Mouse (Mus musculus) limb, embryonic 15.5 days (tissue): ENCODE measurements around the gene Evx2. TPM values are rescaled to one million over a fixed set of nuclear protein-coding genes. Genes with fewer than 3 reads are reported as not detected.
A peak's percentile ranks its signal among the peaks of the same experiment; 100 is the strongest.

Experiments used
- ATAC-seq: fragments of 200-750 bp; cut with Nextera tagmentation; 2 replicates; pipeline ENCODE4 v1.8.0; 2017; ENCODE audit warnings: low read depth, moderate TSS enrichment; ENCODE audit not compliant: insufficient number of reproducible peaks, low FRiP score, low TSS enrichment
- H3K27ac ChIP-seq: fragments of 300-500 bp; sonication (generic); 2 replicates; pipeline ENCODE4 v1.5.1; 2015; ENCODE audit warnings: moderate library complexity, mild to moderate bottlenecking, inconsistent platforms
- H3K27me3 ChIP-seq: fragments of 300-500 bp; sonication (generic); 2 replicates; pipeline ENCODE4 v1.6.1; 2015; ENCODE audit warnings: inconsistent platforms
- H3K36me3 ChIP-seq: fragments of 300-500 bp; sonication (generic); 2 replicates; pipeline ENCODE4 v1.6.1; 2015; ENCODE audit warnings: inconsistent platforms
- H3K4me1 ChIP-seq: fragments of 300-500 bp; sonication (generic); 2 replicates; pipeline ENCODE4 v1.6.1; 2015; ENCODE audit warnings: inconsistent platforms
- H3K4me2 ChIP-seq: fragments of 300-500 bp; sonication (generic); 2 replicates; pipeline ENCODE4 v1.6.1; 2015; ENCODE audit warnings: mild to moderate bottlenecking, inconsistent platforms
- H3K4me3 ChIP-seq: fragments of 300-500 bp; sonication (generic); 2 replicates; pipeline ENCODE4 v1.5.1; 2015; ENCODE audit warnings: mild to moderate bottlenecking, inconsistent platforms
- H3K9ac ChIP-seq: fragments of 300-500 bp; sonication (generic); 2 replicates; pipeline ENCODE4 v1.6.1; 2015; ENCODE audit warnings: inconsistent platforms
- H3K9me3 ChIP-seq: fragments of 300-500 bp; sonication (generic); 2 replicates; pipeline ENCODE4 v1.6.1; 2016; ENCODE audit warnings: inconsistent platforms
- WGBS: fragments of 180-500 bp; shearing (Covaris S2); methylation state at CpG from one replicate; pipeline ENCODE4 v1.1.7; 2015; 5-methylcytosine and 5-hydroxymethylcytosine counted together
- polyA plus RNA-seq: library from polyadenylated mRNA; unstranded; fragments of >200 nt; fragmentation: Nextera tagmentation; extraction: Ambion mirVana; gene quantifications from 2 replicates; pipeline ENCODE4 v1.2.1, GENCODE M21; 2015

The Evx2 gene
- polyA plus RNA-seq, 1 experiment from 2014 or later = 1.4 TPM

GRCm38 (mm10) chr2:74669230-74669578 is 9.8 kb upstream of the Evx2 start:
- peak overlapping the region; percentile 95 for H3K27ac ChIP-seq
- H3K27me3 ChIP-seq = peaks cover 55% of the 10 kb centered on the region
- H3K4me2 ChIP-seq = peak overlapping the region; percentile 66; the same call in 1 of the 2 replicates
- H3K4me1 ChIP-seq = peaks cover 27% of the 10 kb centered on the region
- ATAC-seq = no peak
- H3K36me3 ChIP-seq = no peaks in the 10 kb centered on the region
- no peaks in the 10 kb centered on the region for H3K9me3 ChIP-seq
- peak overlapping the region; percentile 76 for H3K9ac ChIP-seq
- 8% methylated on average over 3 of the region's 3 CpGs for WGBS
- peak overlapping the region; percentile 66 for H3K4me3 ChIP-seq

GRCm38 (mm10) chr2:74668370-74669229 is 9.2 kb upstream of the Evx2 start:
- peak overlapping the region; percentile 95 for H3K27ac ChIP-seq
- H3K9ac ChIP-seq = peak overlapping the region; percentile 76
- under 1% methylated on average over 56 of the region's 74 CpGs for WGBS

GRCm38 (mm10) chr2:74667842-74668357 is 8.5 kb upstream of the Evx2 start, which contains the start of gene Hoxd13:
Gene Hoxd13, plus strand, starts transcription at chr2:74668310.
- Histone ChIP-seq H3K4me3 (peak within 1 kb of the TSS; percentile 66), H3K27me3 (peaks cover 58% of the 10 kb centered on the region), H3K27ac (peak within 1 kb of the TSS; percentile 95), H3K4me2 (peak within 1 kb of the TSS; percentile 66), H3K4me1 (peaks cover 19% of the 10 kb centered on the region), H3K9me3 (no peaks in the 10 kb centered on the region), H3K9ac (peak within 1 kb of the TSS; percentile 76), H3K36me3 (no peaks in the 10 kb centered on the region)
- peak; percentile 94 for ATAC-seq
- 2% methylated on average over 19 of the region's 51 CpGs for WGBS

More at GRCm38 (mm10) chr2:74668370-74669229, 9.2 kb upstream of the Evx2 start:
- ATAC-seq = no peak
- Histone ChIP-seq H3K36me3 (no peaks in the 10 kb centered on the region), H3K4me3 (peak overlapping the region; percentile 66), H3K9me3 (no peaks in the 10 kb centered on the region), H3K4me2 (peak overlapping the region; percentile 66), H3K4me1 (peaks cover 23% of the 10 kb centered on the region), H3K27me3 (peaks cover 55% of the 10 kb centered on the region)

- ATAC-seq = no peak
- H3K4me3 ChIP-seq = peak overlapping the region; percentile 66
- WGBS = 3% methylated on average over 36 of the region's 36 CpGs
- H3K36me3 ChIP-seq = no peaks in the 10 kb centered on the region
- peak overlapping the region; percentile 35 for H3K9ac ChIP-seq
- peak overlapping the region; percentile 66 for H3K4me2 ChIP-seq
- peaks cover 57% of the 10 kb centered on the region for H3K27me3 ChIP-seq
- peaks cover 15% of the 10 kb centered on the region for H3K4me1 ChIP-seq
- H3K27ac ChIP-seq = peak overlapping the region; percentile 91
- H3K9me3 ChIP-seq = no peaks in the 10 kb centered on the region
Measured at GRCm38 (mm10) chr2:74667191-74667841, 8.0 kb upstream of the Evx2 start.

- Histone ChIP-seq H3K36me3 (no peaks in the 10 kb centered on the region), H3K4me3 (peak overlapping the region; percentile 21), H3K27me3 (peaks cover 66% of the 10 kb centered on the region), H3K4me1 (peaks cover 20% of the 10 kb centered on the region), H3K9me3 (no peaks in the 10 kb centered on the region), H3K27ac (peak overlapping the region; percentile 74), H3K9ac (no peak overlapping the region; the same call in 1 of the 2 replicates), H3K4me2 (peak overlapping the region; percentile 35; the same call in 1 of the 2 replicates)
- whole genome bisulfite sequencing = 11% methylated on average over 7 of the region's 7 CpGs
- no peak for ATAC-seq
Measured at GRCm38 (mm10) chr2:74666411-74666810, 7.1 kb upstream of the Evx2 start.

- Histone ChIP-seq H3K36me3 (no peaks in the 10 kb centered on the region), H3K9me3 (no peaks in the 10 kb centered on the region), H3K4me2 (peak overlapping the region; percentile 46), H3K4me1 (peaks cover 27% of the 10 kb centered on the region), H3K9ac (no peak overlapping the region), H3K4me3 (peak overlapping the region; percentile 19), H3K27ac (peak overlapping the region; percentile 62), H3K27me3 (peaks cover 73% of the 10 kb centered on the region)
- ATAC-seq = no peak
- WGBS = 1% methylated on average over 18 of the region's 18 CpGs
Measured at GRCm38 (mm10) chr2:74663291-74663925, 4.1 kb upstream of the Evx2 start.

- Histone ChIP-seq H3K36me3 (no peaks in the 10 kb centered on the region), H3K4me1 (peaks cover 22% of the 10 kb centered on the region), H3K4me2 (peak overlapping the region; percentile 56), H3K9ac (0 out of 2 replicates have a peak overlapping the region, but pooled peaks have one; percentile 20), H3K4me3 (peak overlapping the region; percentile 46), H3K9me3 (no peaks in the 10 kb centered on the region), H3K27me3 (peaks cover 70% of the 10 kb centered on the region), H3K27ac (peak overlapping the region; percentile 89)
- ATAC-seq = peak; percentile 22; the same call in 1 of the 2 replicates
- WGBS = under 1% methylated on average over 14 of the region's 14 CpGs
Measured at GRCm38 (mm10) chr2:74661685-74662084, 2.3 kb upstream of the Evx2 start.

- H3K9me3 ChIP-seq = no peaks in the 10 kb centered on the region
- H3K27me3 ChIP-seq = peaks cover 69% of the 10 kb centered on the region
- H3K4me2 ChIP-seq = peak overlapping the region; percentile 56
- H3K27ac ChIP-seq = peak overlapping the region; percentile 89
- peak overlapping the region; percentile 46 for H3K4me3 ChIP-seq
- H3K36me3 ChIP-seq = no peaks in the 10 kb centered on the region
- 2% methylated on average over 30 of the region's 30 CpGs for WGBS
- ATAC-seq = no peak; the same call in none of the 2 replicates
- peaks cover 28% of the 10 kb centered on the region for H3K4me1 ChIP-seq
- peak overlapping the region; percentile 52 for H3K9ac ChIP-seq
Measured at GRCm38 (mm10) chr2:74660421-74661375, 1.3 kb upstream of the Evx2 start.

GRCm38 (mm10) chr2:74658667-74659371 is 538 bp downstream of the Evx2 start:
- H3K4me2 ChIP-seq = peak overlapping the region; percentile 44
- peak overlapping the region; percentile 46 for H3K4me3 ChIP-seq
- no peak for ATAC-seq
- peak overlapping the region; percentile 89 for H3K27ac ChIP-seq
- H3K9me3 ChIP-seq = no peaks in the 10 kb centered on the region
- no peaks in the 10 kb centered on the region for H3K36me3 ChIP-seq
- H3K27me3 ChIP-seq = peaks cover 71% of the 10 kb centered on the region
- WGBS = 1% methylated on average over 47 of the region's 47 CpGs
- H3K4me1 ChIP-seq = peaks cover 36% of the 10 kb centered on the region
- peak overlapping the region; percentile 18 for H3K9ac ChIP-seq

- Histone ChIP-seq H3K27ac (peak overlapping the region; percentile 89), H3K9ac (peak overlapping the region; percentile 53), H3K4me2 (peak overlapping the region; percentile 44), H3K36me3 (no peaks in the 10 kb centered on the region), H3K4me3 (peak overlapping the region; percentile 46), H3K27me3 (peaks cover 66% of the 10 kb centered on the region), H3K9me3 (no peaks in the 10 kb centered on the region), H3K4me1 (peaks cover 36% of the 10 kb centered on the region)
- ATAC-seq = no peak
- 3% methylated on average over 15 of the region's 15 CpGs for WGBS
Measured at GRCm38 (mm10) chr2:74658024-74658666, 1.2 kb downstream of the Evx2 start.
